Mouse (Mus musculus): Measurements from ENCODE around the gene Naa80. TPM values are rescaled to one million over a fixed set of nuclear protein-coding genes. Genes with fewer than 3 reads are reported as not detected.
A peak's percentile ranks its signal among the peaks of the same experiment; 100 is the strongest.

Naa80 gene
- polyA plus RNA-seq, 1 experiment = 63.3 TPM

- TF ChIP-seq FLI1 (IDR thresholded peaks at IDR 0.05; ENCODE audit: low read length) (no peak), GATA1 (IDR thresholded peaks at IDR 0.05; ENCODE audit: borderline replicate concordance, low read length) (no peak)
- H3K4me1 ChIP-seq = peaks cover 59% of the 10 kb centered on the region
- H3K36me3 ChIP-seq (replicated peaks; ENCODE audit: low read length) = peaks cover 37% of the 10 kb centered on the region
- peaks cover 9% of the 10 kb centered on the region for H3K27me3 ChIP-seq (replicated peaks)
- peak overlapping the region; percentile 91 for H3K4me3 ChIP-seq (replicated peaks)
- no peaks in the 10 kb centered on the region for H3K9me3 ChIP-seq
These were observed 33.7 kb downstream of the Naa80 start for GRCm38 (mm10) chr9:107612191-107612944.

DNA sequence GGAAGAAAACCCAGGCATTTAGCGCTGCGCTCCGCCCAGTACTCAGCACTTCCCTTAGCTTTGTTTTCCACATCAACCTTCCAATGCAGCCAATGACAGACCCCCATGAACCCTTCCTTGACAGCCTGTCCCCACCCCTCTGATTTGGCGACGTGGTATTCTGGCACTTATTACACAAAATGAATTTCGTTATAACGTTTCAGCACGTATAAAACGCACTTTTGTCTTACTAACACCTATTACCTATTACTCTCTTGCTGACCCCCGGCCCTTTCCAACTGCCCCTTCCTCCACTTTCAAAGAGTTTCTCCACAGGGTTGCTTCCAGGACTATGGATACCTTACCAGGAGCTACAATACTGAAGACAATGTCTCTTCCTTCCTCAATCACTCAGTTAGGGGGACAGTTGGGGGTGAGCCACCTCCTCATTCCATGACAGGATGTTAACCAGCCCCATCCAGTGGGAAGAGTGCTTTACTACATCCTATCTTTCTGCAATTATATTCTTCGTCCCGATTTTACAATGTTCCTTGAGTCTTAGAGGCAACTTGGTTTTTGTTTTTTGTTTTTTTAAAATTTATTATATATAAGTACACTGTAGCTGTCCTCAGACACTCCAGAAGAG is 34.4 kb downstream of the Naa80 start:
- Histone ChIP-seq H3K9me3 (no peaks in the 10 kb centered on the region), H3K27me3 (replicated peaks) (peaks cover 6% of the 10 kb centered on the region), H3K36me3 (replicated peaks; ENCODE audit: low read length) (peaks cover 42% of the 10 kb centered on the region), H3K4me1 (peaks cover 59% of the 10 kb centered on the region), H3K4me3 (replicated peaks) (peak overlapping the region; percentile 91)
- TF ChIP-seq GATA1 (IDR thresholded peaks at IDR 0.05; ENCODE audit: borderline replicate concordance, low read length) = no peak
- no peak for TF ChIP-seq FLI1 (IDR thresholded peaks at IDR 0.05; ENCODE audit: low read length)

- H3K4me1 ChIP-seq = peaks cover 48% of the 10 kb centered on the region
- H3K9me3 ChIP-seq = no peaks in the 10 kb centered on the region
- TF ChIP-seq GATA1 (IDR thresholded peaks at IDR 0.05; ENCODE audit: borderline replicate concordance, low read length) (no peak), FLI1 (IDR thresholded peaks at IDR 0.05; ENCODE audit: low read length) (no peak)
- peaks cover 62% of the 10 kb centered on the region for H3K36me3 ChIP-seq (replicated peaks; ENCODE audit: low read length)
- H3K4me3 ChIP-seq (replicated peaks) = no peak overlapping the region
- H3K27me3 ChIP-seq (replicated peaks) = no peaks in the 10 kb centered on the region
These were observed 36.3 kb downstream of the Naa80 start for GRCm38 (mm10) chr9:107615035-107615434.

DNA sequence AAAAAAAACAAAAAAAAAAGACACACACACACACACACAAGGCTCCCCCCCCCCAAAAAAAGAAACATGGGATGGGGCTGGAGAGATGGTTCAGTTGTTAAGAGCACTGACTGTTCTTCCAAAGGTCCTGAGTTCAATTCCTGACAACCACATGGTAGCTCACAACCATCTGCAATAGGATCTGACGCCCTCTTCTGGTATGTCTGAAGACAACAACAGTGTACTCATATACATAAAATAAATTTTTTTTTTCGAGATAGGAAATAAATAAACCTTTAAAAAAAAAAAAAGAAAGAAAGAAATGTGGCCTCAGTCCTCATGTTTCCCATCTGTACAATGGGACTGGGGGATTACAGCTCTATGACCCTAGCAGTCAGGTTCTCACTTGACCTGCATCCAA is 38.8 kb downstream of the Naa80 start:
- no peaks in the 10 kb centered on the region for H3K9me3 ChIP-seq
- peaks cover 83% of the 10 kb centered on the region for H3K36me3 ChIP-seq (replicated peaks; ENCODE audit: low read length)

GRCm38 (mm10) chr9:107618098-107618497 is 39.4 kb downstream of the Naa80 start:
- peaks cover 89% of the 10 kb centered on the region for H3K36me3 ChIP-seq (replicated peaks; ENCODE audit: low read length)
- H3K4me1 ChIP-seq = peaks cover 36% of the 10 kb centered on the region
- H3K4me3 ChIP-seq (replicated peaks) = no peak overlapping the region
- no peak for TF ChIP-seq FLI1 (IDR thresholded peaks at IDR 0.05; ENCODE audit: low read length)
- TF ChIP-seq GATA1 (IDR thresholded peaks at IDR 0.05; ENCODE audit: borderline replicate concordance, low read length) = no peak
- no peaks in the 10 kb centered on the region for H3K27me3 ChIP-seq (replicated peaks)
- no peaks in the 10 kb centered on the region for H3K9me3 ChIP-seq

More for the DNA sequence above, 38.8 kb downstream of the Naa80 start:
- Histone ChIP-seq H3K27me3 (replicated peaks) (no peaks in the 10 kb centered on the region), H3K4me1 (peaks cover 35% of the 10 kb centered on the region), H3K4me3 (replicated peaks) (no peak overlapping the region)
- TF ChIP-seq GATA1 (IDR thresholded peaks at IDR 0.05; ENCODE audit: borderline replicate concordance, low read length) (no peak), FLI1 (IDR thresholded peaks at IDR 0.05; ENCODE audit: low read length) (no peak)

DNA sequence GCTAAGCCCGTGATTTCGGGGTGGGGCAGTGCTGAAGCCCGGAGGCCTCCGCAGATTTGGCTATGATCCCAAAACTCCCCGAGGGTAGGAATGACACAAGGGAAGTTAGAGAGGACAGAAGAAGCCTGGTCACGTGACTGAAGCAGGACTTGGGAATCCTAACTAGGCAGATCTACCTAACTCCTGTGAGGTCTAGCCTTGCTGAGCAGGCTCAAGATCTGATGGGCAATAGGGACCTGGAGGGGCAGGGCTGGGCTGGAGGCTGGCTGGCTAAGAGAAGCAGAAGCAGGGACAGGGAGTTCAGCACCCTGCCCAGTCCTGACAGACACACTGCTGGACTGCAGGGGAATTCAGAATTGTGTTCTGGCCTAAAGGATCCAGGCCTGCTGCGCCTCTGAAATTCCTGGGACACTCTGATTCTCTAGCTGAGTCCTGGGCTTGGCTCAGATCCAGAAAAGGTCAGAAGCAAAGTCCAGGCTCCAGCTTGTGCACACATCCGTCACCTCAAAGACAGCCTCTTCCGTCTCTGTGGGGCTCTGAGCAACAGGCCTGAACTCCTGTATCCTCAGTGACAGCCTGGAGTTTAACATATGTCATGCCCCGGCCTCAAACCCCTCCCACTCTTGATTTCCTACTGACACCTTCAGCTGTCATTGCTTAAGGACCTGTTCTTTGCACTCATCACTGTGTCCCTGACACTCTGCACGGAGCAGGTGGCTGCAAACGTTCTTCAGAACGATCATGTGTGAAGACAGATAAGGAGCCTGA is 40.3 kb downstream of the Naa80 start:
- H3K36me3 ChIP-seq (replicated peaks; ENCODE audit: low read length) = peaks cover 93% of the 10 kb centered on the region
- no peak overlapping the region for H3K4me3 ChIP-seq (replicated peaks)
- no peaks in the 10 kb centered on the region for H3K27me3 ChIP-seq (replicated peaks)
- TF ChIP-seq FLI1 (IDR thresholded peaks at IDR 0.05; ENCODE audit: low read length) = no peak
- no peak for TF ChIP-seq GATA1 (IDR thresholded peaks at IDR 0.05; ENCODE audit: borderline replicate concordance, low read length)
- no peaks in the 10 kb centered on the region for H3K9me3 ChIP-seq
- H3K4me1 ChIP-seq = peaks cover 38% of the 10 kb centered on the region

- no peak overlapping the region for H3K4me3 ChIP-seq (replicated peaks)
- H3K9me3 ChIP-seq = no peaks in the 10 kb centered on the region
- H3K4me1 ChIP-seq = peaks cover 44% of the 10 kb centered on the region
- H3K36me3 ChIP-seq (replicated peaks; ENCODE audit: low read length) = peaks cover 93% of the 10 kb centered on the region
- no peak for TF ChIP-seq FLI1 (IDR thresholded peaks at IDR 0.05; ENCODE audit: low read length)
- no peak for TF ChIP-seq GATA1 (IDR thresholded peaks at IDR 0.05; ENCODE audit: borderline replicate concordance, low read length)
- H3K27me3 ChIP-seq (replicated peaks) = no peaks in the 10 kb centered on the region
These were observed 40.8 kb downstream of the Naa80 start for GRCm38 (mm10) chr9:107619546-107619879.

GRCm38 (mm10) chr9:107620954-107621353 is 42.3 kb downstream of the Naa80 start:
- Histone ChIP-seq H3K9me3 (no peaks in the 10 kb centered on the region), H3K4me3 (replicated peaks) (no peak overlapping the region), H3K27me3 (replicated peaks) (no peaks in the 10 kb centered on the region), H3K4me1 (peaks cover 53% of the 10 kb centered on the region), H3K36me3 (replicated peaks; ENCODE audit: low read length) (peaks cover 93% of the 10 kb centered on the region)
- TF ChIP-seq GATA1 (IDR thresholded peaks at IDR 0.05; ENCODE audit: borderline replicate concordance, low read length) (no peak), FLI1 (IDR thresholded peaks at IDR 0.05; ENCODE audit: low read length) (no peak)

- TF ChIP-seq FLI1 (IDR thresholded peaks at IDR 0.05; ENCODE audit: low read length) (no peak), GATA1 (IDR thresholded peaks at IDR 0.05; ENCODE audit: borderline replicate concordance, low read length) (no peak)
- H3K4me1 ChIP-seq = peaks cover 85% of the 10 kb centered on the region
- peak overlapping the region; percentile 82 for H3K4me3 ChIP-seq (replicated peaks)
- H3K36me3 ChIP-seq (replicated peaks; ENCODE audit: low read length) = peaks cover 95% of the 10 kb centered on the region
- H3K27me3 ChIP-seq (replicated peaks) = no peaks in the 10 kb centered on the region
- no peaks in the 10 kb centered on the region for H3K9me3 ChIP-seq
These were observed 45.9 kb downstream of the Naa80 start for GRCm38 (mm10) chr9:107624539-107624938.

DNA sequence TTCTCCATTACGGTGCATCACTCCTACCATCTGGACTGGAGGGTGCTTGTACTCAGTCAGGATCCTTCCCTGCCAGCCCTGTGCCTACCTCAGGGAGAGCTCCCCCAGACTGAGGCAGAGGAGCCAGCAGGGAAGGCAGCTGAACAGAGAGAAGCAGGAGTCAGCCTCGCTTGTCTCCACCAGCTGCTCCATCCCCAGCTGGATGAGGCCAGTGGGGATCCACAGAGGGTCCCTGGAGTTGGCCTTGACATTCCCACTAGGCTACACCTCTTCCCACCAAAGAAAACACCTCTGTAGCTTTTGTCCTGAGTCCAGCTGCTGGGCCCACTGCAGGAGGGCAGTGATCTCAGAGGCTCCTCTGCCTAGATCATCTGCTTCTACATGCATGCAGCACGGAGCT is 46.3 kb downstream of the Naa80 start:
- TF ChIP-seq FLI1 (IDR thresholded peaks at IDR 0.05; ENCODE audit: low read length) = no peak
- no peak for TF ChIP-seq GATA1 (IDR thresholded peaks at IDR 0.05; ENCODE audit: borderline replicate concordance, low read length)
- peak overlapping the region; percentile 82 for H3K4me3 ChIP-seq (replicated peaks)
- H3K4me1 ChIP-seq = peaks cover 85% of the 10 kb centered on the region
- H3K27me3 ChIP-seq (replicated peaks) = no peaks in the 10 kb centered on the region
- no peaks in the 10 kb centered on the region for H3K9me3 ChIP-seq
- H3K36me3 ChIP-seq (replicated peaks; ENCODE audit: low read length) = peaks cover 95% of the 10 kb centered on the region

Measured in megakaryocyte, embryonic 14.5 days (primary cell).